Mouse (Mus musculus): ENCODE results near the gene Spata45. TPM values are rescaled to one million over a fixed set of nuclear protein-coding genes. Genes with fewer than 3 reads are reported as not detected.

The Spata45 gene
- polyA plus RNA-seq, 1 experiment from 2014 or later = not detected

- Histone ChIP-seq H3K9ac (no peak overlapping the region), H3K9me3 (replicated peaks) (no peaks in the 10 kb centered on the region), H3K4me3 (no peak overlapping the region), H3K36me3 (no peaks in the 10 kb centered on the region), H3K4me1 (no peaks in the 10 kb centered on the region), H3K4me2 (replicated peaks) (no peak overlapping the region), H3K27me3 (peaks cover 9% of the 10 kb centered on the region; the same call in 1 of the 2 replicates), H3K27ac (no peak overlapping the region)
- no peak for ATAC-seq (ENCODE audit: low FRiP score)
- WGBS = 82% methylated on average over 8 of the region's 8 CpGs
Observed at GRCm38 (mm10) chr1:191092050-191092449, 55.6 kb downstream of the Spata45 start.

Other genes starting within 250 kb of the Spata45 start
- gene Rps6kc1, start 124.9 kb upstream of the Spata45 start, polyA plus RNA-seq (2016; fragmentation: Nextera tagmentation; extraction: Ambion mirVana) = 23.9 and 29.1 TPM in 2 replicates
- gene Angel2, start 111.5 kb upstream of the Spata45 start, polyA plus RNA-seq (2016; fragmentation: Nextera tagmentation; extraction: Ambion mirVana) = 63.1 and 64.4 TPM in 2 replicates
- gene Vash2, start 57.3 kb upstream of the Spata45 start, polyA plus RNA-seq (2016; fragmentation: Nextera tagmentation; extraction: Ambion mirVana) = 81.0 and 94.6 TPM in 2 replicates
- gene Flvcr1, start 10.5 kb upstream of the Spata45 start, polyA plus RNA-seq (2016; fragmentation: Nextera tagmentation; extraction: Ambion mirVana) = 9.1 and 9.6 TPM in 2 replicates
- gene Tatdn3, start 26.3 kb downstream of the Spata45 start, polyA plus RNA-seq (2016; fragmentation: Nextera tagmentation; extraction: Ambion mirVana) = 14.5 and 17.6 TPM in 2 replicates
- gene Nsl1, start 26.4 kb downstream of the Spata45 start, polyA plus RNA-seq (2016; fragmentation: Nextera tagmentation; extraction: Ambion mirVana) = 12.6 and 15.8 TPM in 2 replicates
- gene Batf3, start 61.2 kb downstream of the Spata45 start, polyA plus RNA-seq (2016; fragmentation: Nextera tagmentation; extraction: Ambion mirVana) = 2.8 and 3.8 TPM in 2 replicates
- not detected in 2 replicates for gene Fam71a, start 128.2 kb downstream of the Spata45 start, polyA plus RNA-seq (2016; fragmentation: Nextera tagmentation; extraction: Ambion mirVana)
- gene Atf3, start 181.4 kb downstream of the Spata45 start, polyA plus RNA-seq (2016; fragmentation: Nextera tagmentation; extraction: Ambion mirVana) = 1.9 and 2.7 TPM in 2 replicates

Data from hindbrain, embryonic 12.5 days (tissue).